Mouse (Mus musculus) kidney, postnatal 0 days (tissue): ENCODE results near the gene Tle3. TPM values are rescaled to one million over a fixed set of nuclear protein-coding genes. Genes with fewer than 3 reads are reported as not detected.

ENCODE experiments used
- ATAC-seq: fragments of 200-750 bp; cut with Nextera tagmentation; replicated peaks from 2 replicates; pipeline ENCODE4 v1.8.0; 2017; ENCODE audit warnings: low read depth, moderate number of reproducible peaks, moderate TSS enrichment, moderate library complexity; ENCODE audit not compliant: low FRiP score
- DNase-seq: peaks from one replicate; pipeline ENCODE4 v3.0.0-alpha.2; 2016; ENCODE audit warnings: low spot score
- H3K27ac ChIP-seq: fragments of 300-500 bp; sonication (generic); 2 replicates; pipeline ENCODE4 v1.5.1; 2014; ENCODE audit warnings: mild to moderate bottlenecking
- H3K27me3 ChIP-seq: fragments of 300-500 bp; sonication (generic); 2 replicates; pipeline ENCODE4 v1.6.1; 2014; ENCODE audit warnings: low read length, mixed read lengths; ENCODE audit not compliant: insufficient read depth
- H3K36me3 ChIP-seq: fragments of 300-500 bp; sonication (generic); 2 replicates; pipeline ENCODE4 v1.6.1; 2014; ENCODE audit warnings: low read length, mixed read lengths; ENCODE audit not compliant: insufficient read depth
- H3K4me1 ChIP-seq: fragments of 300-500 bp; sonication (generic); replicated peaks from 2 replicates; pipeline ENCODE4 v1.6.1; 2014; ENCODE audit warnings: antibody characterized with exemption, low read length, mixed read lengths; ENCODE audit not compliant: insufficient read depth
- H3K4me2 ChIP-seq: fragments of 300-500 bp; sonication (generic); 2 replicates; pipeline ENCODE4 v1.6.1; 2014; ENCODE audit warnings: mild to moderate bottlenecking, low read length, moderate library complexity, mixed read lengths
- H3K4me3 ChIP-seq: fragments of 300-500 bp; sonication (generic); replicated peaks from 2 replicates; pipeline ENCODE4 v1.5.1; 2014; ENCODE audit warnings: low read depth, low read length
- H3K9ac ChIP-seq: fragments of 300-500 bp; sonication (generic); 2 replicates; pipeline ENCODE4 v1.6.1; 2014; ENCODE audit warnings: low read depth, low read length
- H3K9me3 ChIP-seq: fragments of 300-500 bp; sonication (generic); replicated peaks from 2 replicates; pipeline ENCODE4 v1.6.1; 2016; ENCODE audit warnings: low read length, inconsistent platforms, mixed read lengths
- CTCF ChIP-seq: IDR thresholded peaks from 2 replicates; pipeline ENCODE4 v1.5.1; 2016; ENCODE audit warnings: antibody characterized with exemption, low read depth, mild to moderate bottlenecking, moderate library complexity
- WGBS: fragments of 180-500 bp; shearing (Covaris S2); extraction: QIAGEN DNeasy Blood & Tissue Kit; methylation state at CpG from one replicate; pipeline ENCODE4 v1.1.7; 2014; 5-methylcytosine and 5-hydroxymethylcytosine counted together
- polyA plus RNA-seq: library from polyadenylated mRNA; unstranded; fragments of >200 nt; fragmentation: Nextera tagmentation; extraction: Ambion mirVana; gene quantifications from 2 replicates; pipeline ENCODE4 v1.2.1, GENCODE M21; 2015

The Tle3 gene
- polyA plus RNA-seq, 1 experiment from 2014 or later: 22.0 TPM

DNA sequence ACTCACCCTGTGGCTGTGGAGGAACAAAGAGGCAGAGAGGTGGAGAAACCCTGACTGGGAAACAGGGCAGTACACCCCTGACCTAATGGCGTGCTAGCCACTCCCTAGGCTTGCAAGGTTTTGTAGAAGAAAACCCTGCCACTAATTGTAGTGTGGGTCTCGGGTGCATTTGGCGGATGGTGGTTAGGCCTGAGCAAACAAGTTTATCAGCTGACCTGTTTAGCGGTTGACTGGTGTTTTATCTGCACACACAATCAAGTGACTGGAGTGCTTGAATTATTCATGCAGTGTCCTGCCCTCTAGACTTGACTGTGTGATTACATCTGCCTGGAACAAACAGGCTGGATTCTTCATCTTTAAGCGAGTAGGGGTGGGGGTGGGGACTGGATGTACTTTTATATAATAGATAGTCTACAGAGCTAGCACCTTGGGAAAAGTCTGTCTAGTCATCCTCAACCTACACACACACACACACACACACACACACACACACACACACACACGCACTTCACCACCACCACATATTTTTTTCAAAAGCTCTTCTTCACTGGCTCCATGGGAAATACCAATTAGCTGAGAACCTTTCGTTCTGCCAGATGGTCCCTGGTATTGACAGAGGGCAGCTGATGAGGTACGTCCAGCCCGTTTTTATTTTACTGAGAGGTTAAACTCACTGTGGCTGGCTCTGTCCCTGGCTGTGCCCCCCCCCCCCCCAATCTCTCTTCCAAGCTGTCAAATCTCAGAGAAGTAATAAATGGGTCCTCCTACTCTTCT lies 5.7 kb downstream of the Tle3 start:
- DNase-seq: no peak
- Histone ChIP-seq H3K9me3 (no peaks in the 10 kb centered on the region), H3K9ac (no peak overlapping the region; the same call in 1 of the 2 replicates), H3K4me2 (peak overlapping the region; percentile 19; the same call in 1 of the 2 replicates), H3K36me3 (peaks cover 21% of the 10 kb centered on the region), H3K27me3 (no peaks in the 10 kb centered on the region), H3K27ac (peak overlapping the region; percentile 40; the same call in 1 of the 2 replicates), H3K4me1 (peaks cover 42% of the 10 kb centered on the region), H3K4me3 (no peak overlapping the region)
- 21% methylated on average over 9 of the region's 9 CpGs for WGBS
- 0 out of 2 replicates have a peak, but pooled peaks have one; percentile 4 for ATAC-seq
- TF ChIP-seq CTCF: 0 out of 2 replicates have a peak, but pooled peaks have one; percentile 3

DNA sequence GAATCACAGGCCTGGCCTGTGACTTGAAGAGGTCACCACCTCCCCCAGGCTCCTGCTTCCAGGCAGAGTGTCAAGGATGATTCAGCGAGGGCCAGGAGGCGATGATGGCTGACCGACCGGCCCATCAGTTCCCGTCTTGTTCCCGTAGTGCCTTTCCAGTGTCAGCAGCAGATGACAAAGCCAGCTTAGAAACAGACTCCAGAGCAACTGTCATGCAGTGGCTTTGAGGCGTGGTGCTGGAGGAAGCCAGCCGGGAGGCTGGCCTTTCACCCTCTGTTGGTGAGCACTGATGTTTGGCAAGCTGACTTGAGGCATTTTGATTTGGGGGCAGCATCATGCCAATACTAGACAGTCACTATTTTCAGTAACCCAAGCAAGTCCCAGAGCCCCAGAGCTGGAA lies 6.3 kb downstream of the Tle3 start:
- Histone ChIP-seq H3K9ac (no peak overlapping the region), H3K27ac (no peak overlapping the region), H3K27me3 (no peaks in the 10 kb centered on the region), H3K4me3 (no peak overlapping the region), H3K36me3 (peaks cover 21% of the 10 kb centered on the region), H3K4me2 (peak overlapping the region; percentile 19; the same call in 1 of the 2 replicates), H3K9me3 (no peaks in the 10 kb centered on the region), H3K4me1 (peaks cover 42% of the 10 kb centered on the region)
- WGBS: 33% methylated on average over 8 of the region's 8 CpGs
- no peak for DNase-seq
- no peak for TF ChIP-seq CTCF
- ATAC-seq: no peak

DNA sequence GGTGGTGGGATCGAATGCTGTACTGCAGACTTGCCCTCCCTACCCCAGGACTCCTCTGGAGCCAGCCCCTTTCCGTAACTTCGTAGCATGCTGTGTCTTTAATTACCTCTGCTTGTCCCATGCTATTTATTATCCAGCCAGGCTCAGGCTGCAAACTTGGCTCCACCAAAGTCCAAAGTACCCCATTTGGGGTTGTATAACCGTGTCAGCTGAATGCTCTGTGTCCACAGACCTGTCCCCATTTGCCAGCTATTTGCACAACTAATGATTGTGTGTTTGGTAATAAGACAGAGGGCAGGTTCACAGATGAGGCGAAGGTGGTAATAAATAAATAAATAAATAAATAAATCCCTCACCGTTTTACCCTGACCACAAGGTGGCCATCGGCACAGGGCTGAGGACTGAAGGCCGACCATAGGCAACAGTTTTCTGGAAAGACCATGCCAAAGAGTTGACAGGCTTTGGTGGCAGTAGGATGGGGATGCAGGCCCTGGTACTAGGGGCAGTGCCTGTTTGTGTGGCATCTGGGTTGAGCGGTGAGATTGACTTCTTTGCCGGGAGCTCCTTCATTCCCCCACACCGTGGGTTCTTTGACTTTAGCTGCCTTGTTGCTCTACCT lies 7.0 kb downstream of the Tle3 start:
- H3K4me1 ChIP-seq: peaks cover 42% of the 10 kb centered on the region
- DNase-seq: no peak
- no peak overlapping the region for H3K4me2 ChIP-seq
- no peak overlapping the region for H3K9ac ChIP-seq
- no peak overlapping the region for H3K27ac ChIP-seq
- peak; percentile 53 for TF ChIP-seq CTCF
- no peak overlapping the region for H3K4me3 ChIP-seq
- 68% methylated on average over 11 of the region's 11 CpGs for WGBS
- peaks cover 21% of the 10 kb centered on the region for H3K36me3 ChIP-seq
- no peaks in the 10 kb centered on the region for H3K27me3 ChIP-seq
- peak; percentile 8; the same call in 1 of the 2 replicates for ATAC-seq
- no peaks in the 10 kb centered on the region for H3K9me3 ChIP-seq

DNA sequence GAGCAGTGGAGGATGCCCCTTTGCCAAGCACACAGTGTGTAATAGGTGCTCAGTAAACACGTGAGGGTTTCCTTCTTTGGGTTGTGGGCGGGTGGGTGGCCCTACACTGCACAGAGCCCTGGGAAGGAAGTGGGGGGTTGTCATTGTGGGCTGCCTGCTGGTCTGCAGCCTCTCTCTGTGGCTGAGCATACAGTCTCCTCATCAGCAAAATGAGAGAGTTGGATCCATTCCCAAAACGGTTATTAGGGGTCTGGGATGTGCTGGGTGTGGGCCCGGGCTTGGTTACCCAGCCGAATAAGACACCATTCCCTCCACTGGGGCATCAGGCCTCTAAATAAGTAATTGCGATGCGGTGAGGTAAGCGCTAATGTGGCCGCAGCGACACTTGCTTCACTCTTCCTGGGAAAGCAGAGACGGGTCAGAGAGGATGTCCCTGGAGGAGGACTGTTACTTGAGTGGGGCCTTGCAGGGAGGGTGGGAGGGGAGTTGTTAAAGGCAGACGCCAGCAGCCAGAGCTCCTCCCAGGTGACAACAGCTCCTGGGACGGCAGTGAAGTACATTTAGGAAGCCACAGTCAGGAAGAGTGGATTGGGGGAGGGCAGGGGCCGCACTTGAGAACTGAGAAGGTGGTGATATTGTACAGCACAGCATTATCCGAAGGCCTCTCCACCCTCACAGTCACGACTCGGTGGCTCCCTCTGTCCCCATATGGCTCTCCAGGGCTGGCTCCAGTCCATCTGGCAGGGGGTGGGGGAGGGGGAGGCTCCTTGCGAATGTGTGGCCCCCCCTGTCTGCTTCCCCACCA lies 8.3 kb downstream of the Tle3 start:
- H3K4me3 ChIP-seq: no peak overlapping the region
- TF ChIP-seq CTCF: no peak
- 0 out of 2 replicates have a peak, but pooled peaks have one; percentile 17 for ATAC-seq
- peaks cover 21% of the 10 kb centered on the region for H3K36me3 ChIP-seq
- peaks cover 48% of the 10 kb centered on the region for H3K4me1 ChIP-seq
- H3K9me3 ChIP-seq: no peaks in the 10 kb centered on the region
- no peak overlapping the region for H3K27ac ChIP-seq
- H3K9ac ChIP-seq: no peak overlapping the region
- DNase-seq: peak; percentile 79
- WGBS: 22% methylated on average over 18 of the region's 18 CpGs
- no peaks in the 10 kb centered on the region for H3K27me3 ChIP-seq
- H3K4me2 ChIP-seq: 0 out of 2 replicates have a peak overlapping the region, but pooled peaks have one; percentile 12

DNA sequence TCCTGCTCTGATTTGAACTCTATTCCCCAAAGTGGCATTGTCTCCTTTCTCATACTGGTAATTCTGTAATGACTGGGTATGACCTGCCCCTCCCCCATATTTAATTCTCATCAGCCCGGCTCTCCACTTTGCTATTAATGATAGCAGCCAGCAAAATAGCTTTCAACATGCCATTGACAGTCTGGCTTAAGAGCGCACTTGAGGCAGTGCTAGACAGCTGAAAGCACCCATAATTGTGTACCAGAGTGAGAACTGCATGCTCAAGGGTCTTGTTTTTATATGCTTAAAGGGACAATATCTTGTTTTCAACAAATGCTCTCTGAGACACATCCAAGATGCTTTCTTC lies 8.9 kb downstream of the Tle3 start:
- Histone ChIP-seq H3K27me3 (no peaks in the 10 kb centered on the region), H3K9me3 (no peaks in the 10 kb centered on the region), H3K27ac (no peak overlapping the region), H3K4me3 (no peak overlapping the region), H3K36me3 (peaks cover 20% of the 10 kb centered on the region), H3K4me2 (no peak overlapping the region), H3K4me1 (peaks cover 48% of the 10 kb centered on the region), H3K9ac (no peak overlapping the region)
- WGBS: 63% methylated on average over 2 of the region's 2 CpGs
- no peak for TF ChIP-seq CTCF
- DNase-seq: no peak
- no peak for ATAC-seq

DNA sequence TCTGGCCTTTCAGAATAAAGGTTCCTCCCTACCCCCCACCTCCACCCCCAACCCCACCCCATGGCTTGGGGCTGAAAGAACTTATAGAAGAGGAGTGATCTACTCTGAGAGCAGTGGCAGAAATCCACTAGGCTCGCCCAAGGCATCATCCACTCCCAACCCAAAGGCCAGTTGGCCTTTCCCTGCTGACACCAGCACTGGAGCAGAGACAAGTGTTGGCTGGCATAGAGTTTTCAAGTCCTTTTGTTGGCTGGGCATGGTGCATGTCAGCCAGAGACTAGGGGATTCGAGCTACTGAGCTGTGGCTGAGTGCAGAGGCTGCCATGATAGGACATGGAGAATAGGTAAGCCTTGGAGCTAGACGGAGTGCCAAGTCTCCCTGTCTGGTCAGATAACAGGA lies 9.3 kb downstream of the Tle3 start:
- Histone ChIP-seq H3K27ac (no peak overlapping the region), H3K9ac (no peak overlapping the region), H3K4me2 (no peak overlapping the region), H3K4me1 (peaks cover 45% of the 10 kb centered on the region), H3K36me3 (peaks cover 16% of the 10 kb centered on the region), H3K9me3 (no peaks in the 10 kb centered on the region), H3K27me3 (no peaks in the 10 kb centered on the region), H3K4me3 (no peak overlapping the region)
- TF ChIP-seq CTCF: no peak
- ATAC-seq (no peak), DNase-seq (no peak)
- WGBS: 98% methylated on average over 3 of the region's 3 CpGs
